Mouse (Mus musculus): Measurements from ENCODE around the gene Tceanc2.
"Not testable (repeated sequence)": the region's sequence is repeated elsewhere in the genome, so short reads cannot be mapped to it uniquely, and the experiment has no call there.

Tceanc2 gene

DNA sequence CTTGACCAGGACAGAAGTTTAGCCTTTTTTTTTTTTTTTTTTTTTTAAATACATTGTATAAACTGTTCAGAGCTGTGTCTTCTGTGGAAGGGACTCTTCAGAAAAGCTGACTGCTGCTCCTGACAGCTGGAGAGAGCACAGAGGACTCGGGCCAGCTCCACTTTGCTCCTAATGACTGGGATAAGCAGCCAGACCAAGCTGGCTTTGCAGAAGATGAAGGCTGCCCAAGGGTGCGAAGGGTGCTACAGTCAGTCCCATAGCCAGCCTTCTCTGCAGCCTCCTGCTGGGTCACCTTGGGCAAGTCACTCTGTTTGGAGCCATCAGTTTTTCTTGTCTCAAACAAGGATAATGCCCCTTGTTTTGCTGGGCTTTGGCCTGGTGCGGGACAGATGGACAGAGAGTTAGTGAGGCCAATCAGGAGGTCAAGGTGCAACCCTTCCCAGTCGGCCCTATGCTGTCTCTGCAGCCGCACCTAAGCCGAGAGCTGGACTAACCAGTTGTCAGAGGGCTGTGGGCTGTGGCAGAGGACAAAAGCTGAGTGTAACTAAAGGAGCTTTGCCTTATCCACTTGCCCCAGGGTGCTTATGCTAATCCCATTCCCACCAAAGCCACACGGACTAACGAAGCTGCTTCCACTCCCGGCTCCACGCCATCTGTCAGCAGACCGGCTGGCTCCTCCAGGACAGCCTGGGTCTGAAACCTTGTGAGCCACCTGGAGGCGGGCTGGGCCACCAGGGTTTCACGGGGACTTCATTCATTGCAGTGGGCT lies 50.8 kb downstream of the Tceanc2 start:
- DNase-seq (ENCODE audit: inconsistent age in 2 of 2, low spot score in 1 of 2), result no peak

DNA sequence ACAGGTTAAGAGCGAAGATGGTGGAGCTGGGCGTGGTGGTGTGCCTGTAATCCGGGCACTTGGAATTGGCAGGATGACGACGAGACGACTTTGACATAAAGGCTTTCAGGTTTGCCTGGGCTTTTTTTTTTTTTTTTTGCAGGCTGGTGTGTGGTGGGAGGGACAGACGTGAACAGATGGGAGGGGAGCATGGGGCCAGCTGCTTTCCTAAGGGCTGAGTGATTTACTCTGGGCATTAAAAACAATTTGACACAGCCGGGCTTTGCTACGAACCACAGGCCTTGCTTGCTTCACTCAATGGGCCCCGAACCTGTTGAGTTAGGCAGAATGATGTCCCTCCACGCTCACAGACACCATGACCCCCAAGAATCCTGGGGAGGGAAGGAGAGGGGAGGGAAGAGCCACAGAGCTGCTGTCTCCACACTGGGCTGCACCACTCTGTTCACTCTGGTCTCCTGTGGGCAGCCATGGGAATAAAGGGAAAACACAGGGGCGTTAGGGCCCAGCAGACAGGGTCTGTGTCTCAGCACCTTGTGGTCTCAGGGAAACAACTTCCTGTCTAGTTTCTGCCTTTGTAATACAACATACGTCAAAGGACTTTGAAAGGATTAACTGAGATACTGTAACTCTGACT lies 51.9 kb downstream of the Tceanc2 start:
- no peak for DNase-seq (ENCODE audit: inconsistent age in 2 of 2, low spot score in 1 of 2)

GRCm38 (mm10) chr4:107126389-107126788 lies 52.5 kb downstream of the Tceanc2 start:
- no peak for DNase-seq (ENCODE audit: inconsistent age in 2 of 2, low spot score in 1 of 2)

DNA sequence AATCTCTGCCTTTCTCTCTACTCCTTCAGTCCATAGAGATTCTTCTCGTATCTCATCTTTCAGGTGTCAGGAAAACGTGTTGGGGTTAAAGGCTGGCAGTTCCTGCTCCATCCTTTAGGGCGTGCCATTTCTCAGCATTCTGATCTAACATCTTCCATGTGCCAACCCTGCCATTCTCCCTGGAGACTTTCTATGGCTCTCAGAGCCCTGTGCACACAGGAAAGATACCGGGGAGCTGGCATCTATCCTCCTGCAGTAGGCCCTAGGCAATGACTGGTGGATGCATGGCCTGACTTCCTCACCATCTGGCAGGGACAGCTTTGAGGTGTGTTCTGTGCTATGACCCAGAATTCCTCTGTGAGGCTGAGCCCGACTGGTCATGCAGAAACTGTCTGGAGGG lies 53.8 kb downstream of the Tceanc2 start:
- DNase-seq (ENCODE audit: inconsistent age in 2 of 2, low spot score in 1 of 2), result no peak

DNA sequence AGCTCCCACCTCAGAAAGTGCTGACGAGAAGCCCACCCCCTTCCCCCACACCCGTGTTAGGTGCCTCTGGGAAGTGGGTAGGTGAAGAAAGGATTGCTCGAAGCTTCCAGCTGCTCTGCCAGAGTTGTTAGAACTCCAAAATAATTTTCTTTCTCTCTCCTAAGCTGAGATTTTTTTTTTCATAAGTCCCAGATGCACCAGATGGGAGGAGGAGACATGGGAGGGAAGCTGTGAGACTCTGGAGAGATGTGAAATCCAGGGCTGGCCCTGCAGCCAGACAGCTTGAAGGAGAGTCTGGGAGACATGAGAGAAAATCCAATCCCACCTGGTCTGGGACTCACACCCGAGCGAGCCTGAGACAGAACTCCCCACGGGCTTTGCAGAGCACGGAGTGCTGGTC lies 54.5 kb downstream of the Tceanc2 start:
- DNase-seq (ENCODE audit: inconsistent age in 2 of 2, low spot score in 1 of 2), result no peak

- DNase-seq (ENCODE audit: inconsistent age in 2 of 2, low spot score in 1 of 2), result peak; percentile 46 to 79
These were observed 57.6 kb downstream of the Tceanc2 start for GRCm38 (mm10) chr4:107121165-107121943.

DNA sequence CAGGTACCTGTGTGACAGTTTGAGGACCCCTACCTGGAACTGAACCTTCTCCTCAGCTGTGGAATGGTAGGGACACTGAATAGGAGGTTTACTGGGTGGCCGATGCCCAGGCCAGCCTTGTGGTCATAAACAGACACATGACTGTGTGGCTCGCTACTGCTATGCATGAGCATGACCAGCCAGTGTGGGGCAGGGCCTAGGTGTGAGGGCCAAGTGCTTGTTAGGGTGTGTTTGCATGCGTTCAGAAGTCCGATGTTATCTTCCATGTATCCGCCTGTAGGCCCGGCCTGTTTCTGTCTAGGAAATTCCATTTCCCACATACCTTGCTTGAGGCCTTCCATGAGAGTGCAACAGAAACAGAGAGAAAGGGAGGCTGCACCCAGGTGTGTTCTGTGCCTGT lies 58.2 kb downstream of the Tceanc2 start:
- DNase-seq (ENCODE audit: inconsistent age in 2 of 2, low spot score in 1 of 2), result no peak

DNA sequence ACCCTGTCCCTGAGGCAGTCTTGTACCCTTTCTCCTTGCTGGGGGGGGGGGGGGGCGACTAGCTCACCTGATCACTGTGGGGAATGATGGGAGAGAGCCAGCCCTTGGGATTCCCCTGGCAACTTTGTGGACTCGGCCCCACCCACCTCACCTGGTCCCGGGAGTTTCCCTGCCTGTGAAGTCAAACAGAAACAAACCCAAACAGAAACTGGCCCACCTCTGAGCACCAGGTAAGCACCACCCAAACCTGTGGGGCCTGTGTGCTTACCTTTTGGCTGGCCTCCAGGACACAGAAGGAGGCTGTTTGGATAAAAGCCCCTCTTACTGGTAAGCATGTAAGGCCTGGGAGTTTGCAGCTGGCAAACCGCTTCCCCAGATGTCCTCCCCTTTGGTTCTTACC lies 59.9 kb downstream of the Tceanc2 start:
- no peak for DNase-seq (ENCODE audit: inconsistent age in 2 of 2, low spot score in 1 of 2)

DNA sequence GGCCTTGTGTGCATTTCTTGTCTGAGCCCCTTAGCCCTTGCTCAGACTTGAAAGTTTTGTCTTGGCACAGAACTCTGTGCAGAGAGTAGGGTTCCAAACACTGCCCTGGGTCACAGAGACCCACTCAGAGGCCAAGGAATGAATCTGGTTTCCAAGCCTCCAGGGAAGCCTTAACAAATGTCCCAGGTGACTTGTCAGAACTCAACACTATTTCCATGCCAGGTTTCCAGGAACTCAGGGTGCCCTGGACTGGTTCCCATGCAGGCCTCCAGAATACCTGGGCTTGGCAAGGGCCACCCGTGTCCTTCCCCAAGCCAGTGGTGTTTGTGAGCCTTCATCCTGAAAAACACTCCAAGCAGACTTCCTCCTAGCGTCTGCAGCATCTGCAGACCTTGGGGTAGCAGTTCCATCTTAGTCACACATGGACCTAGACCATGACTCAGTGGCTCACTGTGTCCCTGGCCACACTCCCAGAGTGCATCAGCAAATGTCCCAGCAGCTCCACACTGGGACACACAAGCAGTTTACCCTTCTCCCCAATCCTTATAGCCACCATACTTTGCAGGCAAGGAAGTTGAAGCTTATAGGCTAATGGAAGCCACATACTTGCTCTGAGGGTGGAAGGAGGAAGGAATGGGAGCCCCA lies 61.1 kb downstream of the Tceanc2 start:
- peak; percentile 83 for DNase-seq (ENCODE audit: inconsistent age in 2 of 2, low spot score in 1 of 2)

- DNase-seq (ENCODE audit: inconsistent age in 2 of 2, low spot score in 1 of 2), result no peak
These were observed 64.6 kb downstream of the Tceanc2 start for GRCm38 (mm10) chr4:107114278-107114677.

GRCm38 (mm10) chr4:107109181-107109580 lies 69.7 kb downstream of the Tceanc2 start:
- DNase-seq (ENCODE audit: inconsistent age in 2 of 2, low spot score in 1 of 2), result not testable (repeated sequence)

DNA sequence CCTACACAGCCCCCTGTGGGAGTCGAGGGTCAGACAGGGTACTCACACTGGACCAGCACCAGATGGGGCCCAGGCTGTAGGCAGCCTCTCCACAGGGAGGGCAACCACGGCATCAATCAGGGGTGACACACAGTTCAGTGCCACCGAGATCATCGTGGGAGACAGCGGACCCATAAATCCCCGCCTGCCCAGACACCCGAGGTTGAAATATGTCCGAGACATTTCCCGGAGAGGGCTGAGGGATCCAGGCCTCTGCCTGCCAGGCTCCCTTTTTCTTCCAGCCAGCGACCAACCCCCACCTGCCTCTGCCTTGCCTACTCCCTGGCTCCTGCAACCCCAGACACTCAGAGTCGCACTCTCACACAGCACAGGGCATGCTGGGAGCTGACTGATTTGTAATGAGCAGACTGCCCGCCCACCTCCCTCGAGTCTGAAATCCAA lies 70.6 kb downstream of the Tceanc2 start:
- DNase-seq (ENCODE audit: inconsistent age in 2 of 2, low spot score in 1 of 2), result peak; percentile 45 to 70

- DNase-seq (ENCODE audit: inconsistent age in 2 of 2, low spot score in 1 of 2), result no peak
These were observed 72.1 kb downstream of the Tceanc2 start for GRCm38 (mm10) chr4:107106777-107107176.

GRCm38 (mm10) chr4:107102220-107102619 lies 76.7 kb downstream of the Tceanc2 start:
- DNase-seq (ENCODE audit: inconsistent age in 2 of 2, low spot score in 1 of 2), result no peak

DNA sequence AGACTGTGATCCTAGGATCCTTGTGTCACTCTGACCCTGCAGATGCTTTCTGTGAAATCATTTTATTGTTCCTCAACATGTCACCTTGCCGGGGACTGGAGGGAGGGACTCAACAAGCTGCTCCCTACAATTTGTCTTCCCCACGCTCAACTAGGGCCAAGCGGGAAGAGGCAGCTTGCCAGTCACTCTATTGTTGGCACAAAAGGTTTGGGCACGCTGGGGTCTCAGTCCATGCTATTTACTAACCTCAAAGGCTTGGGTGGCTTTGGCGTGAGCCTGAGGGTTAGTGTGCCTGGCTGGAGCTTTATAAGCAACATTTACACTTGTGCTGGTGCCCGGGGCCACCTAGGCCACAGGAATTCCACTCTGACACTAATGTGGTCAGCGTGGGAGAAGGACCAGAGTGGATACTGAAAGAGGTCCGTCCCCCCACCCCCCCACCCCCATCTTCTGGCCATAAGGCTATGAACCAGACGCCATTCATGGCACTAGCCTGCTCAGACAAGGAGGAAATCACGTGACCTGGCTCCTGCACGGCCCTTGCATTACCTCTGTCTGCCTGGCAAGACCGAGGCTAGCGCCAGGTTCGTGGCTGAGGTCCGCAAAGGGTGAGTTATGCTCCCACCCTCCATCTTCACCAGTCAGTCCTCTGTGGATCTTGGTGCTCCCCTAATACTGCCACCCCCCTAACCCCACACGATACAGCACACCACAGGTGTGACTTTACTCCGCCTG lies 80.0 kb downstream of the Tceanc2 start:
- no peak for DNase-seq (ENCODE audit: inconsistent age in 2 of 2, low spot score in 1 of 2)

GRCm38 (mm10) chr4:107098375-107098774 lies 80.5 kb downstream of the Tceanc2 start:
- DNase-seq (ENCODE audit: inconsistent age in 2 of 2, low spot score in 1 of 2), result no peak

DNA sequence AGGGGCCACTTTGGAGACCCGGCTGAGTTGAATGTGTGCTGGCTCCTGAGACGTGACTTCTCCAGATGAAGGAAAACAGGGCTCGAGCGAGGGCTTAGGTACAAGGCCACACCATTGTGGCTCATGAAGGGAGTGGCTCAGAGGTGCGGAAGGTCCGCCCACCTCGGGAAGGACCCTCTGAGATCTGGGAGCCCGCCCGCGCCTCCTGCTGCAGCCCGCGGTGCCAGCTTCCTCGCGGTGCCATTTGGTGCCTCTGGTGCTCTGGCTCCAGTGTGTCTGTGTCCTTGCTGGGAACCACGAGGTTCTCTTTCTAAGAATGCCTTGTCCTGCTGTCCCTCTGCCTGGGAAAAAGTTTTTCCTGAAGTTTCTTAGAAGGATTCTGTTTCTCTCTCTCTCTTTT lies 81.0 kb downstream of the Tceanc2 start:
- peak; percentile 39 to 68 for DNase-seq (ENCODE audit: inconsistent age in 2 of 2, low spot score in 1 of 2)

DNA sequence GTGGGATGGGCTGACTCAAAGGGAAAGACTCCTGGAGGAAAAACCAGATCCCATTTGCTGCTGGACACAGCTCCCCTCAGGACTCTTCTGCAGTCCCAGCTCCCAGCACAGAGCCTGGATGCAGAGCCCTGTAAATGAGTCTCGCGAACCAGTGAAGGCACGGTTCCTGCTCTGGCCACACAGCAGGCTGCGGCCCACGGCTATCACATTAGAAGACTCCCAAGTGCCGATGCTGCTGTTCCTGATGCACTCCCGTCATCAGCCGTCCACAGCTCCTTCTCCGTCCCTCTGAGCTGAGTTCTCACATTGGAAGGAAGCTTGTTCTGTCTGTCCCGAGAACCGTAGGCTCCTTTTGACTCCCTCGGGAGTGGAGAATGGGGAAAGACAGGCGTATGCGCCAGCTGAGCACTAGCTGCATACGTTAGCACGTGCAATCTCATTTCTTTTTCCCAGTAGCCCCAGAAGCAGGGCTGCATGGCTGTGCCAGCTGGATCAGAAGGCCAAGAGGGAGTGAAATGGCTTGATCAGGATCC lies 82.0 kb downstream of the Tceanc2 start, which contains the start of gene Cdcp2:
TSS of gene Cdcp2 (plus strand) at position 51 of the 533 bp plus-strand sequence.
- DNase-seq (ENCODE audit: inconsistent age in 2 of 2, low spot score in 1 of 2), result no peak

- DNase-seq (ENCODE audit: inconsistent age in 2 of 2, low spot score in 1 of 2), result no peak
These were observed 82.9 kb downstream of the Tceanc2 start for GRCm38 (mm10) chr4:107096043-107096442.

GRCm38 (mm10) chr4:107094484-107095187 lies 84.3 kb downstream of the Tceanc2 start:
- no peak for DNase-seq (ENCODE audit: inconsistent age in 2 of 2, low spot score in 1 of 2)

Data from adrenal gland, adult (tissue).